Mouse (Mus musculus): ENCODE results near the gene Trim46. TPM values are rescaled to one million over a fixed set of nuclear protein-coding genes. Genes with fewer than 3 reads are reported as not detected.

Gene Trim46
- polyA plus RNA-seq, 1 experiment from 2014 or later = 57.7 TPM

MicroRNAs within 50 kb of the gene (microRNA counts, 519-probe panel; counts per million panel counts)
- microRNA mmu-miR-92b = 2,689 counts per million, percentile 62 among the panel's probes with 10 or more counts

Small RNA genes lying within 50 kb of the gene (microRNA-seq; reads per million reads assigned to microRNA genes)
- gene Mir92b = 6,393 reads per million, percentile 93 among the genes with 10 or more reads in this experiment

Other genes with a start within 250 kb of the Trim46 start
- gene Rusc1, start 153.0 kb downstream of the Trim46 start, polyA plus RNA-seq (2015; fragmentation: Nextera tagmentation; extraction: Ambion mirVana) = 74.8 and 76.2 TPM in 2 replicates
- gene Gm43738, start 145.2 kb downstream of the Trim46 start, polyA plus RNA-seq (2015; fragmentation: Nextera tagmentation; extraction: Ambion mirVana) = not detected in 2 replicates
- 364 and 375 TPM in 2 replicates for gene Fdps, start 144.3 kb downstream of the Trim46 start, polyA plus RNA-seq (2015; fragmentation: Nextera tagmentation; extraction: Ambion mirVana)
- gene Pklr, start 110.2 kb downstream of the Trim46 start, polyA plus RNA-seq (2015; fragmentation: Nextera tagmentation; extraction: Ambion mirVana) = 0.06 and 0.10 TPM in 2 replicates
- gene Hcn3, start 86.1 kb downstream of the Trim46 start, polyA plus RNA-seq (2015; fragmentation: Nextera tagmentation; extraction: Ambion mirVana) = 30.1 and 34.3 TPM in 2 replicates
- 26.5 and 26.9 TPM in 2 replicates for gene Clk2, start 81.5 kb downstream of the Trim46 start, polyA plus RNA-seq (2015; fragmentation: Nextera tagmentation; extraction: Ambion mirVana)
- 116 and 120 TPM in 2 replicates for gene Scamp3, start 68.8 kb downstream of the Trim46 start, polyA plus RNA-seq (2015; fragmentation: Nextera tagmentation; extraction: Ambion mirVana)
- gene Fam189b, start 63.2 kb downstream of the Trim46 start, polyA plus RNA-seq (2015; fragmentation: Nextera tagmentation; extraction: Ambion mirVana) = 22.3 and 24.6 TPM in 2 replicates
- gene Gba, start 43.4 kb downstream of the Trim46 start, polyA plus RNA-seq (2015; fragmentation: Nextera tagmentation; extraction: Ambion mirVana) = 39.2 and 42.7 TPM in 2 replicates
- 67.0 and 68.3 TPM in 2 replicates for gene Thbs3, start 31.1 kb downstream of the Trim46 start, polyA plus RNA-seq (2015; fragmentation: Nextera tagmentation; extraction: Ambion mirVana)
- gene Mtx1, start 19.2 kb downstream of the Trim46 start, polyA plus RNA-seq (2015; fragmentation: Nextera tagmentation; extraction: Ambion mirVana) = 172 and 175 TPM in 2 replicates
- gene Muc1, start 17.3 kb downstream of the Trim46 start, polyA plus RNA-seq (2015; fragmentation: Nextera tagmentation; extraction: Ambion mirVana) = 1.1 and 1.8 TPM in 2 replicates
- gene Krtcap2, start 343 bp downstream of the Trim46 start, polyA plus RNA-seq (2015; fragmentation: Nextera tagmentation; extraction: Ambion mirVana) = 192 and 205 TPM in 2 replicates
- 76.5 and 89.6 TPM in 2 replicates for gene Dpm3, start 13.0 kb upstream of the Trim46 start, polyA plus RNA-seq (2015; fragmentation: Nextera tagmentation; extraction: Ambion mirVana)
- 35.4 and 40.6 TPM in 2 replicates for gene Slc50a1, start 24.3 kb upstream of the Trim46 start, polyA plus RNA-seq (2015; fragmentation: Nextera tagmentation; extraction: Ambion mirVana)
- gene Efna1, start 34.8 kb upstream of the Trim46 start, polyA plus RNA-seq (2015; fragmentation: Nextera tagmentation; extraction: Ambion mirVana) = 9.2 and 9.9 TPM in 2 replicates
- 41.0 and 42.5 TPM in 2 replicates for gene Efna3, start 76.7 kb upstream of the Trim46 start, polyA plus RNA-seq (2015; fragmentation: Nextera tagmentation; extraction: Ambion mirVana)
- 14.4 and 15.7 TPM in 2 replicates for gene Efna4, start 91.7 kb upstream of the Trim46 start, polyA plus RNA-seq (2015; fragmentation: Nextera tagmentation; extraction: Ambion mirVana)
- gene Adam15, start 103.7 kb upstream of the Trim46 start, polyA plus RNA-seq (2015; fragmentation: Nextera tagmentation; extraction: Ambion mirVana) = 32.9 and 34.0 TPM in 2 replicates
- 0.11 and 0.13 TPM in 2 replicates for gene Dcst2, start 115.7 kb upstream of the Trim46 start, polyA plus RNA-seq (2015; fragmentation: Nextera tagmentation; extraction: Ambion mirVana)
- 0.51 and 0.89 TPM in 2 replicates for gene Dcst1, start 118.9 kb upstream of the Trim46 start, polyA plus RNA-seq (2015; fragmentation: Nextera tagmentation; extraction: Ambion mirVana)
- 0.37 and 0.52 TPM in 2 replicates for gene Zbtb7b, start 148.5 kb upstream of the Trim46 start, polyA plus RNA-seq (2015; fragmentation: Nextera tagmentation; extraction: Ambion mirVana)
- 0.64 and 0.82 TPM in 2 replicates for gene Lenep, start 156.5 kb upstream of the Trim46 start, polyA plus RNA-seq (2015; fragmentation: Nextera tagmentation; extraction: Ambion mirVana)
- 42.0 and 42.3 TPM in 2 replicates for gene Flad1, start 165.6 kb upstream of the Trim46 start, polyA plus RNA-seq (2015; fragmentation: Nextera tagmentation; extraction: Ambion mirVana)
- 165 and 196 TPM in 2 replicates for gene Cks1b, start 172.1 kb upstream of the Trim46 start, polyA plus RNA-seq (2015; fragmentation: Nextera tagmentation; extraction: Ambion mirVana)
- 14.3 and 15.8 TPM in 2 replicates for gene Shc1, start 172.1 kb upstream of the Trim46 start, polyA plus RNA-seq (2015; fragmentation: Nextera tagmentation; extraction: Ambion mirVana)
- gene Pygo2, start 183.9 kb upstream of the Trim46 start, polyA plus RNA-seq (2015; fragmentation: Nextera tagmentation; extraction: Ambion mirVana) = 39.4 and 41.5 TPM in 2 replicates
- gene Pbxip1, start 190.4 kb upstream of the Trim46 start, polyA plus RNA-seq (2015; fragmentation: Nextera tagmentation; extraction: Ambion mirVana) = 12.1 and 15.1 TPM in 2 replicates
- 80.2 and 80.9 TPM in 2 replicates for gene Pmvk, start 208.2 kb upstream of the Trim46 start, polyA plus RNA-seq (2015; fragmentation: Nextera tagmentation; extraction: Ambion mirVana)

Measured in forebrain, embryonic 15.5 days (tissue).